Mouse (Mus musculus): ENCODE results near the gene Smug1.

The Smug1 gene

DNA sequence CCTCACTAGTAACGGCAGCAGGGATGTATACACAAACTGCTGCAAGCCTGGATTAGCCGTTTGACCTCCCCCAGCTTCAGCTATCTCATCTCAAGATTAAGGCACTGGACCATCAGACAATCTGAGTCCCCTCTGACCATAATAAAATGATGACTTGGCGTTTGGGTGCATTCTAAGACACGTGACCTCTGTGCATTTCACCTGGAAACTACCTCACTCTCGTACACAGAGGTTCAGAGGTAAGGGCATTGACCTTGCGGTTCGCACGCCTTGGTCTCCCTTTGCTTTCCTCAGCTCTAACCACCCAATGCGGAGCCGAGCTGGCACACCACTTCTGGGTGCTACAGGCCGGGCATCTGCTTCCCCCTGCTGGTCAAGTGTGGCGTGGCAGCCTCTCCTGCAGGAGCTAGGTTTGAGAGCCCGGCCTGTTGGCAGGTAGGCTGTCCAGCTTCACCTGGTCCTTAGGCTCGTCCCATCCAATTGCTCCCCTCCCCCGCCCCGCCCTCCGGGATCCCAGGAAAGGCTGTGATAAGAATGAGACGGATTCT lies 10.1 kb upstream of the Smug1 start:
- peak; percentile 94 to 98 for DNase-seq

GRCm38 (mm10) chr15:103173251-103173650 lies 6.4 kb upstream of the Smug1 start:
- DNase-seq, result no peak

DNA sequence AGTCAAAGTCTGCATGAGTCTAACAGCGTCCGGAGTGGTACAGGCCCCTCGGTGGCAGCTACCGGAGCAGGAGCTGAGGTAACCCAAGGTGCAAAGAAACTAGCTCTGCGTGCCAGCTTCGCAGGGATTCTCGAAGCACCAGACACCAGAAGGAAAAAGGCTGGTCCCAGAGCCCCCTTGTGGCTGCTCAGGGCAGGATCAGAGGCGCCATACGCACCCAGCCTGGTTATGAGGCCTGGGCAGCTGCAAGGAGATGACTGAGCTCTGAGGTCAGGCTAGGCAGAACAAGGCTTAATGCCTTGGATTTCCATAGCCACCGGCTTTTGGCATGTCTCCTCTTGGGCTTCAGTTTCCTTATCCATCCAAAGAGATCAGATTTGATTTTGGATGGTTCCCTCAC lies 5.6 kb upstream of the Smug1 start:
- DNase-seq, result peak; percentile 60 to 62

- DNase-seq, result no peak
Observed at GRCm38 (mm10) chr15:103171276-103171675, 4.4 kb upstream of the Smug1 start.

DNA sequence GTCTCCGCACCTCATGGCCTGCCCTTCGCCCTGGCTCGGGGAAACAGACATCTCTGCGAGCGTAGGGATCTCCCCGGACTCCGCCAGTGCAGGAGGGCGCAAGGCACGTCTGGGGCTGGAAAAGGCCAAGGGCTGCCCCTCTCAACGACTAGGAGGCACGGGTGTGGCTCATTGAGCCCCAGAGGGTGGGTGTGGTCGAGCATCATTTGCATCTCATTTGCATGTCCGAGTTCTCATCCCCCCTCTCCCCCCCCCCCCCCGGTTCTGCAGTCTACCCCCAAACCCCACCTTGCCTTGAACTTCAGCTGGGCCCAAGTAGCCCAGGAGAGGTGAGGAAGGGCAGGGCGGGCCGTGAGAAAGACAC lies 3.4 kb upstream of the Smug1 start:
- DNase-seq, result no peak

GRCm38 (mm10) chr15:103169612-103170315 lies 2.9 kb upstream of the Smug1 start:
- DNase-seq, result no peak

DNA sequence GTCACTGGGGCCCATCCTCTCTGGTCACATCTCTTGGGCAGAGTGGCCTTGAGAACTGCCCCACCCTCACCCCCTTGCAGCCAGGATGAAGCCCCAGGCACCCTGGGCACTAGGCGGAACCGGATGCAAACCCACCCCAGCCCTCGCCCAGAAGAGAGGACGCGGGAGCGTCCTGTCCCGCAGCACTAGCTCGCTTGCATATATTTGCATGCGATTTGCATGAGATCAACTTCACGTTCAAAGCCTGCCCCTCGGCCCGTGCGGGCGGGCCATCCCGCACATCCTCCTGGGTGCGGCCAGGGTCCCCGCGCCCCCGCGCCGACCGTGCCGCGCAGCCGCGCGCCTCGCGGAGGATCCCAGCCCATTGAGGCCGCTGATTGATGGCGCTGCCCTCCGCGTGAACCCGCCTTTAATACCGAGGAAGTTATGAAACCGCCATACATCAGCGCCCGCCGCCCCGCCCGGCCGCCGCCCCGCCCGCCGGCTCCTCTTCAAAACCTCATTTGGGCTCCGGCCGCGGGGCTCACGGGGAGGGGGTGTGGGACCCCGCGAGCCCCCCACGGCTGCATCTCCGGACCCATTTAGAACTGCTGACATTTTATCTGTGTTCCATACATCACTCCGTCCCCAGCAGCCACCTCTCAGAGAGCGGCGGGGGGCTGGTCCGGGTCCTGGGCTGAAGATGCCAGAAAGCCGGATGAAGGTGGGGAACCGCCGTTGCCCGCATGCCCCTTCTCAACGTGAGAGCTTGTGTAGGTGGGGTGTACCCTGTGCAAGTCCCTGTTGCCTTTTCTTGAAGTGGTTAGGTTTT lies 2.1 kb upstream of the Smug1 start:
- DNase-seq, result peak; percentile 27 to 32

GRCm38 (mm10) chr15:103167786-103168185 lies 894 bp upstream of the Smug1 start:
- DNase-seq, result no peak

GRCm38 (mm10) chr15:103165924-103166323 lies 968 bp downstream of the Smug1 start:
- no peak for DNase-seq

DNA sequence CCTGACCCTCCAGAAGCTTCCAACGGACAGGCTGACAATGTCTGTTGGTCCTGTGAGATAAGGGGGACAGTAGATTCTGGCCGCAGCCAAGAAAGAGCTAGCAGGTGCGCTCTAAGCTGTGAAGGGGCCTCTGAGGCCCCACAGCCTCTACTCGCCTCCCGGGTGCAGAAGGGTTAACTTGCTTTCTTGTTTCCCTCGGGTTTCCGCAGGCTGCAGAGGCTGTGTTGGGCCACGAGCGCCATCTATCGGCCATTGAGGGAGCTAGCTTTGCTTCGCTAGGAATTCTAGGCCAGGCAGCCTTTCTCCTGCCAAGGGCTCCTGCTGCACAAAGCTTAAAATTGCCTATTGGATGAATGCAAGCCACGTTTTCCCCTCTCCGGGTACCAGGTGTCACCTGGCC lies 1.5 kb downstream of the Smug1 start:
- peak; percentile 89 to 93 for DNase-seq

GRCm38 (mm10) chr15:103163182-103163919 lies 3.5 kb downstream of the Smug1 start:
- peak; percentile 91 to 92 for DNase-seq

GRCm38 (mm10) chr15:103157585-103157984 lies 9.3 kb downstream of the Smug1 start:
- no peak for DNase-seq

- no peak for DNase-seq
Observed at GRCm38 (mm10) chr15:103156890-103157289, 10.0 kb downstream of the Smug1 start.

- DNase-seq, result no peak
Observed at GRCm38 (mm10) chr15:103155366-103156321, 11.2 kb downstream of the Smug1 start.

GRCm38 (mm10) chr15:103152890-103153610 lies 13.8 kb downstream of the Smug1 start:
- DNase-seq, result no peak

GRCm38 (mm10) chr15:103152371-103152770 lies 14.5 kb downstream of the Smug1 start:
- no peak for DNase-seq

DNA sequence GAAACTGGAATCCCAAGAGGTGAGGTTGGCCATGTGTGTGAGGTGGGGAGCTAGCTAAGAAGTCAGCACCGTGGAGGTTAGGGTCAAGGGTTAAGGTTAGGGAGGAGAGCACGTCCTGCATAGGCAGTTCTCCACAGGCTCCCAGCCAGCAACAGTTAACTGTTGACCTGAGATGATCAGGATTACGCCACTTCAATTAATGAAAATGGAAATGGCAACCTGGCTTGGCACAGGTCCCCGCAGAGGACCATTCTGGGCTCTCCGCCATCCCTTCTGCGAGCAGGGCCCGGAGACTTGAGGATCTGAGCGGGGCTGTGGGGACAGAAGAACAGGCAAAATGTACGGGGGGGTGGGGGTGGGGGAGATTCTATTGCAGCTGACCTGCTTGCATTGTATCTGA lies 19.1 kb downstream of the Smug1 start:
- DNase-seq, result no peak

DNA sequence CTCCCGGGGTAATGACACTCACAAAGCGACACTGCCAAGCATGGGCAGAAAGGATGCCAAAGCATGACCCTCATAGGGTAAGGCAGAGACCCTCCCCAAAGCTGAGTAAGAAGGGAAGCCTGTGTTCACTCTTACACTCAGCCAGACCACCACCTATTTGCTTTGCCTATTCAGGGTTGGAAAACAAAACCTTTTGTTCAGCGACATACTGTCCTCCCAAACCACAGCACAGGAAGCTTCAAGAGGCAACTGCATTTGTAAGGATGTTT lies 19.5 kb downstream of the Smug1 start:
- no peak for DNase-seq

DNA sequence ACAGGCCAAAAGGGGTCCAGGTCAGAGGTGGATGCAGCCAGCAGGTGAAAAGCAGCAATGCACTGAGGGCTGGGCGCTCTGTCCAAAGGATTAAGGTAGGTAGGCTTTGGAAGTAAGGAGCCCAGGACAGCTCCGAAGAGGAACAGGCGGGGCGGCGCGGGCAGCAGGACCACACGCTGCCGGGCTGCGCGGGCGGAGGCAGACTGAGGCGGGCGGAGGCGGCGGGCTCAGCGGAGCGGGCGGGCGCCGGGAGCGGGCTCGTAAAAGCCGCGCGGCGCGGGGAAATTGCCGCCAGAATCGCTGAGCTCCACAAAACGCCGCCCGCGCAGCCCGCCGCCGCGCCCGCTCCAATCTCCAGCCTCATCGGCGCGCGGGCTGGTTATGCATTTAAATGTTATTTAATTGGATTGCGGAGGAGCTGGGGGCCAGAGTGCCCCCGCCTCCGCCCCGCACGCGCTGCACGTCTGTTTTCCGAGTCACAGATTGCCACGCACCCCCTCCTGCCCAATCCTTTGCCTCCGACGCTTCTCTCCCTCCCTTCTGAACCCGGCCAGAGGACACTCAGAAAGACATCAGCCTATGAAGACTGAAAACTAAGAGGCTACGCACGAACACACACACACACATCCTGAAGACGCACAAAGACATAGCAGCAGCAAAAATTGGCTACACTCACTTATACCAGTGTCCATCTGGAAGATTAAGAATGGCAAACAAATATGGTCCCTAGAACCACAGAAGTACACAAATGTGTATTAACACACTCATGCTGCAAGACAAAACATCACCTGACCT lies 20.1 kb downstream of the Smug1 start:
- peak; percentile 43 to 48 for DNase-seq

DNA sequence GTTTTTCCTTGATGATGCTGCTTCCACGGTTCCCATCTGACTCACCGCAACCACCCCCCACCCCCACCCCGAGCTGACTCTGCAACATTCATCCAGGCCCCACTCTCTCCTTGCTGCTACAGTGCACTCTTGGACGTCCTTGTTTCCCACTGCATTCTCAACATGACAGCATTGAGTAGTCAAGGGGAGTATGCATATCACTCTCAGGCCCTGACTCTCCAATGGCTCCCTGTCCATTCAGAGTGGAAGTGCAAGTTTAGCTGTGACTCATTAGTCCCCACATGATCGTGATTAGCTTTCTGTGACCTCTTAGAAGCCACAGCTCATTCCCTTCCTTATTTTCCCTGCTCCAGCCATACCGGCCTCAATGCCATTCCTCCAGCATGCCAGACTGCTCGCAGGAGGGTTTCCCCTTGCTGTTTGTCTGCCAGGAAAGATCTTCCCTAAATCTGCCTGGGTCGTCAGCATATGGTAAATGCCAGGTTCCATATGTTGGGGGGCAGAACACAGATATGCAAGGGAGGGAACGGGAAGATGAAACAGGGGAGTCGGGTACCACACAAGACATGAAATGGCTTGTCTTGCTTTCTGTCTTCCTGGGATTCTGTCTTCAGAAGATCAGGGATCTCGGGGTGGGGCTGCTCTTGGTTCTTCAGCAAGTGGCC lies 21.1 kb downstream of the Smug1 start:
- DNase-seq, result no peak

All from cerebellum, postnatal 36 days (tissue).